ENCODE assay signal across 7 mouse cellular contexts in the genomic region with DNA sequence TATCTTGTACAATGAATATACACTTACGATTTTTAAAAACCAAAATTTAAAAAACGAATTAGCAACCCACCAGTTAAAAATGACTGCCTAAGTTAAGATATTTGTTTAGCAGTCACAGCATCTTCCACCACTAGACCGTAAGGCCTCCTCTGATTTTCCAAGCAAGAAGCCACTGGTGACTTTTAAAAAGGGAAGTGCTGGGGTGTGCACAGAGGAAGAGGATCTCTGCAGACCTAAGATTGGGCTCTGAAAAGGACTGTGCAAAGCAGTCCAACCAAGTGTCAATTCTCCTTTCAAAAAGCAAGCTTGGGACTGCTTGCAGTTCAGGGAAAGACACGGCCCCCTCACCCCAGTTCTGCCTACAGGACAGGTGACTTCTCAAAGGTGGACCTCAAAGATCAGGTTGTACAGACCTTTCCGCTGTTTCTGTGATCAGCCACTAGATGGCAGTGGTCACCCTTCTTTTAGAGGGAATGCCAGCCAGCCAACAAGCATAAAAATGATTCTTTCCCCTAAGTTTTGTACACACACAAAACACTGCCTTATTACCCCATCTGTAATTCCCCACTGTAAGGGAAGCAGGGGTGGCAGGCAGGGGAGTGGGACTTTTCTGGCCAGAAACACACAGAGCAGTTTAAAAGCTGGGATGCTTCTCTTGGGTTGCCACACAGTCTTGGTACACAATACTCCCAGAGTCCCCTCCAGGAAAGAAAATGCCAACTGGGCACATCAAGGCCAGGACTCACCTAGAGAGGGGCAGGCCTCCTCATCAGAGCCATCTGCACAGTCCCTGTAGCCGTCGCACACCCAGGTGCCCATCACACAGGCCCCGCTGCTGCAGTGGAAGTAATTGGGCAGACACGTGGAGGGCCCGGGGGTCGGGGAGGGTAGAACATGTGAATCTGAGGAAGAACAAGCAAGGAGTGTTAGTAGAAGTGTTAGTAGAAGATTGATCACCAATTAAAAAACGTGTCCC.
DNase-seq lines count a peak whose midpoint lies in the region; ATAC-seq and TF ChIP-seq lines count a peak whose summit lies in the region.

No protein-coding gene starts in this region.

- H3K27me3 ChIP-seq in liver, embryonic 14.5 days (ENCODE audit: control insufficient read depth, insufficient read depth, low read length): no peaks in the 10 kb centered on the region
- no peaks in the 10 kb centered on the region for H3K27me3 ChIP-seq in neural tube, embryonic 14.5 days (ENCODE audit: control insufficient read depth, insufficient read depth, low read length)

- WGBS in liver, embryonic 14.5 days (ENCODE audit: insufficient replicate concordance): 54% methylated on average over 12 of the region's 12 CpGs
- WGBS in neural tube, embryonic 14.5 days: 66% methylated on average over 12 of the region's 12 CpGs

- H3K4me2 ChIP-seq in liver, embryonic 14.5 days (ENCODE audit: low read depth): no peak overlapping the region
- no peak overlapping the region for H3K4me2 ChIP-seq in neural tube, embryonic 14.5 days (ENCODE audit: low read depth, low read length)

- H3K4me3 ChIP-seq in liver, embryonic 14.5 days (ENCODE audit: insufficient read depth in 1 of 2, low read depth in 2 of 2, low read length in 2 of 2): no peak overlapping the region
- H3K4me3 ChIP-seq in neural tube, embryonic 14.5 days (ENCODE audit: low read depth, low read length): no peak overlapping the region

- peak; percentile 77 for TF ChIP-seq CTCF in liver, embryonic 14.5 days (IDR thresholded peaks at IDR 0.05; ENCODE audit: low read depth)

- no peaks in the 10 kb centered on the region for H3K9me3 ChIP-seq in liver, embryonic 14.5 days (ENCODE audit: control insufficient read depth, low read length)
- H3K9me3 ChIP-seq in neural tube, embryonic 14.5 days (ENCODE audit: control insufficient read depth, low read length): no peaks in the 10 kb centered on the region

- no peak overlapping the region for H3K27ac ChIP-seq in liver, embryonic 14.5 days
- H3K27ac ChIP-seq in neural tube, embryonic 14.5 days (ENCODE audit: low read depth, low read length): no peak overlapping the region

- DNase-seq in right cerebral cortex, postnatal 25 days: peak; percentile 24
- DNase-seq in right cerebral cortex, postnatal 14 days: no peak
- peak; percentile 47 for DNase-seq in T-cell, adult 2 months (ENCODE audit: low spot score)
- peak; percentile 53 to 59 for DNase-seq in cerebellum, postnatal 36 days
- DNase-seq in liver, embryonic 14.5 days (ENCODE audit: low read depth in 3 of 3, low spot score in 3 of 3): no peak

- no peaks in the 10 kb centered on the region for H3K4me1 ChIP-seq in liver, embryonic 14.5 days (replicated peaks; ENCODE audit: control insufficient read depth in 2 of 2, insufficient read depth in 2 of 2, low read length in 1 of 2)
- no peaks in the 10 kb centered on the region for H3K4me1 ChIP-seq in neural tube, embryonic 14.5 days (ENCODE audit: control insufficient read depth, insufficient read depth, low read length)

- no peak for TF ChIP-seq EP300 in liver, embryonic 14.5 days (IDR thresholded peaks at IDR 0.05; ENCODE audit: low read depth)

- ATAC-seq in hematopoietic stem cell, adult 5-6 weeks (replicated peaks in 1 of 2; ENCODE audit: insufficient read depth in 1 of 2, low FRiP score in 2 of 2, low TSS enrichment in 1 of 2, low read depth in 1 of 2, poor library complexity in 2 of 2, severe bottlenecking in 2 of 2): peak; percentile 58 to 70
- ATAC-seq in liver, embryonic 14.5 days (ENCODE audit: insufficient read depth): no peak
- peak; percentile 54 for ATAC-seq in neural tube, embryonic 14.5 days (ENCODE audit: low read depth)

- no peak overlapping the region for H3K9ac ChIP-seq in liver, embryonic 14.5 days (replicated peaks)
- no peak overlapping the region for H3K9ac ChIP-seq in neural tube, embryonic 14.5 days (replicated peaks; ENCODE audit: low read depth, low read length)

- no peaks in the 10 kb centered on the region for H3K36me3 ChIP-seq in liver, embryonic 14.5 days (replicated peaks; ENCODE audit: control insufficient read depth, insufficient read depth, low read depth)
- peaks cover 11% of the 10 kb centered on the region for H3K36me3 ChIP-seq in neural tube, embryonic 14.5 days (ENCODE audit: control insufficient read depth, insufficient read depth, low read length)

Comparison
In these comparisons a context has a peak if more than half of its experiments do, and no peak if none do; other contexts are left out.
1. DNase-seq: peak in right cerebral cortex, postnatal 25 days (single experiment), T-cell, adult 2 months (single experiment) and cerebellum, postnatal 36 days (2 of 2); none in right cerebral cortex, postnatal 14 days (single experiment) and liver, embryonic 14.5 days (0 of 3).